Mouse (Mus musculus): ENCODE measurements around the gene Prickle1.

Gene Prickle1

GRCm38 (mm10) chr15:93594296-93594887 is 1.3 kb downstream of the Prickle1 start:
- DNase-seq (ENCODE audit: low spot score) = no peak

GRCm38 (mm10) chr15:93592596-93592995 is 3.1 kb downstream of the Prickle1 start:
- DNase-seq (ENCODE audit: low spot score) = no peak

- DNase-seq (ENCODE audit: low spot score) = no peak
Measured at GRCm38 (mm10) chr15:93591831-93592321, 3.8 kb downstream of the Prickle1 start.

- DNase-seq (ENCODE audit: low spot score) = no peak
Measured at GRCm38 (mm10) chr15:93591371-93591770, 4.3 kb downstream of the Prickle1 start.

GRCm38 (mm10) chr15:93588401-93588800 is 7.3 kb downstream of the Prickle1 start:
- no peak for DNase-seq (ENCODE audit: low spot score)

- no peak for DNase-seq (ENCODE audit: low spot score)
Measured at GRCm38 (mm10) chr15:93587660-93588059, 8.0 kb downstream of the Prickle1 start.

GRCm38 (mm10) chr15:93583051-93583450 is 12.6 kb downstream of the Prickle1 start:
- DNase-seq (ENCODE audit: low spot score) = no peak

- DNase-seq (ENCODE audit: low spot score) = no peak
Measured at GRCm38 (mm10) chr15:93581736-93582135, 14.0 kb downstream of the Prickle1 start.

GRCm38 (mm10) chr15:93579899-93580298 is 15.8 kb downstream of the Prickle1 start:
- no peak for DNase-seq (ENCODE audit: low spot score)

GRCm38 (mm10) chr15:93579100-93579499 is 16.6 kb downstream of the Prickle1 start:
- DNase-seq (ENCODE audit: low spot score) = no peak

- DNase-seq (ENCODE audit: low spot score) = no peak
Measured at GRCm38 (mm10) chr15:93576361-93576760, 19.3 kb downstream of the Prickle1 start.

- peak; percentile 70 for DNase-seq (ENCODE audit: low spot score)
Measured at GRCm38 (mm10) chr15:93575884-93576283, 19.8 kb downstream of the Prickle1 start.

GRCm38 (mm10) chr15:93572889-93573288 is 22.8 kb downstream of the Prickle1 start:
- no peak for DNase-seq (ENCODE audit: low spot score)

GRCm38 (mm10) chr15:93570881-93571495 is 24.7 kb downstream of the Prickle1 start:
- DNase-seq (ENCODE audit: low spot score) = no peak

- no peak for DNase-seq (ENCODE audit: low spot score)
Measured at GRCm38 (mm10) chr15:93568911-93569310, 26.8 kb downstream of the Prickle1 start.

- DNase-seq (ENCODE audit: low spot score) = no peak
Measured at GRCm38 (mm10) chr15:93567546-93568307, 28.0 kb downstream of the Prickle1 start.

GRCm38 (mm10) chr15:93563491-93563890 is 32.2 kb downstream of the Prickle1 start:
- no peak for DNase-seq (ENCODE audit: low spot score)

- DNase-seq (ENCODE audit: low spot score) = no peak
Measured at GRCm38 (mm10) chr15:93561540-93561939, 34.2 kb downstream of the Prickle1 start.

GRCm38 (mm10) chr15:93558421-93558820 is 37.3 kb downstream of the Prickle1 start:
- no peak for DNase-seq (ENCODE audit: low spot score)

- DNase-seq (ENCODE audit: low spot score) = no peak
Measured at GRCm38 (mm10) chr15:93555719-93556118, 40.0 kb downstream of the Prickle1 start.

GRCm38 (mm10) chr15:93554203-93554851 is 41.4 kb downstream of the Prickle1 start:
- DNase-seq (ENCODE audit: low spot score) = no peak

- DNase-seq (ENCODE audit: low spot score) = no peak
Measured at GRCm38 (mm10) chr15:93552169-93552568, 43.5 kb downstream of the Prickle1 start.

Data from left cerebral cortex, adult 11 months (tissue).